ENCODE assay signal across 12 mouse cellular contexts in the genomic region with DNA sequence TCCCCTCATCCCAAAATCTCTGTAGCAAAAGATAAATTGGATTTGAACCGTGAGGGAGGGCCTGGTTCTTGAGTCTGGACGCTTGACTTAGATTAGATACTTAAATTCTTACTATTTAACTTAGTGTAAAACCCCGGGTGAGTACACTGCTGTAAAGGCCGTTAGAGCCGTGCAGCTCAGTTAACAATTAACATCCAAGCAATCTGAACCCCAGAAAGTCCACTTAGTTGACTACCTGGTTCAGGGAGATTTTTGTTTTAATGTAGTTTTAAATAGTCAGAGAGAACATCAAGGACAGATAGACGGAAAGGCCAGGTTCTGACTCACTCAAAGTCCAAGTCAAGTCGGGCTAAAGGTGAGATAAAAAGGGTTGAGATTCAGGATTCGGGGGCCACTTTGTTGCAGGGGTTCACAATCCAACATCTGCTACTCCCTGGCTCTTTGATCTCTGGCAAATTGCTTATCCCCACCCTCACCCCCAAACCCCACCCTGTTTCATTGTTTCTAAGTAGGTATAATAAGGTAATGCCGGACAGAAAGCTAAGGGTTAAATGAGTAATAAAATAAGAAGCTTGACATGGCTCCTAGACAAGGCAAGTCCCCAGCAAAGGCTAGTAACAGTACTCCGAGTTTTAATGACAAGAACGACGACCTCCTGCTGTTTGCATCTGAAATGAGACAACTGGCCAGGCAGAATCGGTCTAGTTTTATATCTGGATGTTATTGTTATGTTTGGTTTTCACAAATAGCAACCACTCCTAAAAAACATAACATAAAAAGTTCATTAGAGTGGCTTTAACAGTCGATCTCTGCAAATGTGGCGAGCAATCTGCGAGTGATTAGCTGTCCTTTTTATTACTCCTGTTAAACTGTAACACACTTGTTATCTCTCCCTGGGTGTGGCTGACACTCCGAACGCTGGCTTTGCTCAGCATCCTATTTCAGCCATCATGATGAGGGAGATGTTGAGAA. TPM values are rescaled to one million over a fixed set of nuclear protein-coding genes. Genes with fewer than 3 reads are reported as not detected.
DNase-seq lines count a peak whose midpoint lies in the region; ATAC-seq lines count a peak whose summit lies in the region.
"Had no signal": no experiment of that assay in that cellular context is flagged by ENCODE, and none has a peak within 500 bp of the region (broad histone marks: within the 10 kb centered on the region; RNA-seq: fewer than 3 reads in every experiment).

No protein-coding gene starts in this region.

- H3K36me3 ChIP-seq in lung, embryonic 15.5 days = no peaks in the 10 kb centered on the region
- no peaks in the 10 kb centered on the region for H3K36me3 ChIP-seq in heart, embryonic 14.5 days (ENCODE audit: control insufficient read depth, insufficient read depth, low read length)
- no peaks in the 10 kb centered on the region for H3K36me3 ChIP-seq in liver, embryonic 15.5 days (replicated peaks)
- no peaks in the 10 kb centered on the region for H3K36me3 ChIP-seq in hindbrain, embryonic 14.5 days (replicated peaks; ENCODE audit: control insufficient read depth, insufficient read depth)
- H3K36me3 ChIP-seq in midbrain, embryonic 13.5 days = no peaks in the 10 kb centered on the region

- 0 out of 2 replicates have a peak overlapping the region, but pooled peaks have one; percentile 0 for H3K27ac ChIP-seq in lung, embryonic 15.5 days
- H3K27ac ChIP-seq in heart, embryonic 14.5 days (replicated peaks in 1 of 2; ENCODE audit: control insufficient read depth in 1 of 2, insufficient read depth in 1 of 2, low read depth in 2 of 2, low read length in 2 of 2) = peak overlapping the region; percentile 47 to 65
- H3K27ac ChIP-seq in liver, embryonic 15.5 days (replicated peaks) = peak overlapping the region; percentile 51; the same call in 1 of the 2 replicates
- H3K27ac ChIP-seq in hindbrain, embryonic 14.5 days = no peak overlapping the region
- no peak overlapping the region for H3K27ac ChIP-seq in midbrain, embryonic 13.5 days

- no peak overlapping the region for H3K4me3 ChIP-seq in lung, embryonic 15.5 days
- H3K4me3 ChIP-seq in heart, embryonic 14.5 days (ENCODE audit: control insufficient read depth in 1 of 2, insufficient read depth in 1 of 2, low read depth in 1 of 2, low read length in 2 of 2) = no peak overlapping the region
- no peak overlapping the region for H3K4me3 ChIP-seq in liver, embryonic 15.5 days (replicated peaks)
- no peak overlapping the region for H3K4me3 ChIP-seq in hindbrain, embryonic 14.5 days (replicated peaks; ENCODE audit: low read length)
- H3K4me3 ChIP-seq in midbrain, embryonic 13.5 days (replicated peaks) = no peak overlapping the region

- no peaks in the 10 kb centered on the region for H3K9me3 ChIP-seq in lung, embryonic 15.5 days
- no peaks in the 10 kb centered on the region for H3K9me3 ChIP-seq in heart, embryonic 14.5 days (ENCODE audit: control insufficient read depth, low read length)
- H3K9me3 ChIP-seq in liver, embryonic 15.5 days (replicated peaks) = no peaks in the 10 kb centered on the region
- H3K9me3 ChIP-seq in hindbrain, embryonic 14.5 days (ENCODE audit: control insufficient read depth, low read length) = no peaks in the 10 kb centered on the region
- H3K9me3 ChIP-seq in midbrain, embryonic 13.5 days = no peaks in the 10 kb centered on the region

- H3K4me1 ChIP-seq in lung, embryonic 15.5 days = peaks cover 32% of the 10 kb centered on the region
- peaks cover 23 to 41% of the 10 kb centered on the region in 2 experiments for H3K4me1 ChIP-seq in heart, embryonic 14.5 days (ENCODE audit: control insufficient read depth in 2 of 2, insufficient read depth in 2 of 2, low read length in 2 of 2)
- H3K4me1 ChIP-seq in liver, embryonic 15.5 days (replicated peaks) = peaks cover 44% of the 10 kb centered on the region
- H3K4me1 ChIP-seq in hindbrain, embryonic 14.5 days (replicated peaks; ENCODE audit: control insufficient read depth, insufficient read depth, low read length) = no peaks in the 10 kb centered on the region
- H3K4me1 ChIP-seq in midbrain, embryonic 13.5 days (replicated peaks) = no peaks in the 10 kb centered on the region

- H3K27me3 ChIP-seq in lung, embryonic 15.5 days = no peaks in the 10 kb centered on the region
- H3K27me3 ChIP-seq in heart, embryonic 14.5 days (ENCODE audit: control insufficient read depth, insufficient read depth, low read length) = no peaks in the 10 kb centered on the region
- 0 out of 2 replicates have a peak, but pooled peaks cover 12% of the 10 kb centered on the region for H3K27me3 ChIP-seq in liver, embryonic 15.5 days
- H3K27me3 ChIP-seq in hindbrain, embryonic 14.5 days (ENCODE audit: control insufficient read depth, insufficient read depth, low read length) = no peaks in the 10 kb centered on the region
- H3K27me3 ChIP-seq in midbrain, embryonic 13.5 days = peaks cover 13% of the 10 kb centered on the region

- H3K9ac ChIP-seq in lung, embryonic 15.5 days = no peak overlapping the region
- H3K9ac ChIP-seq in heart, embryonic 14.5 days (ENCODE audit: low read length) = 0 out of 2 replicates have a peak overlapping the region, but pooled peaks have one; percentile 17
- no peak overlapping the region for H3K9ac ChIP-seq in liver, embryonic 15.5 days
- no peak overlapping the region for H3K9ac ChIP-seq in hindbrain, embryonic 14.5 days
- no peak overlapping the region for H3K9ac ChIP-seq in midbrain, embryonic 13.5 days (replicated peaks)

- 30% methylated on average over 18 of the region's 18 CpGs for WGBS in lung, embryonic 15.5 days
- WGBS in heart, embryonic 14.5 days = 25% methylated on average over 18 of the region's 18 CpGs
- WGBS in liver, embryonic 15.5 days (ENCODE audit: insufficient replicate concordance) = 36% methylated on average over 18 of the region's 18 CpGs
- WGBS in hindbrain, embryonic 14.5 days = 57% methylated on average over 18 of the region's 18 CpGs
- WGBS in midbrain, embryonic 13.5 days = 66% methylated on average over 18 of the region's 18 CpGs

- no peak overlapping the region; the same call in 1 of the 2 replicates for H3K4me2 ChIP-seq in lung, embryonic 15.5 days
- H3K4me2 ChIP-seq in heart, embryonic 14.5 days (ENCODE audit: low read length) = peak overlapping the region; percentile 42; the same call in 1 of the 2 replicates
- H3K4me2 ChIP-seq in liver, embryonic 15.5 days = peak overlapping the region; percentile 27; the same call in 1 of the 2 replicates
- H3K4me2 ChIP-seq in hindbrain, embryonic 14.5 days (replicated peaks) = no peak overlapping the region
- no peak overlapping the region for H3K4me2 ChIP-seq in midbrain, embryonic 13.5 days (replicated peaks)

- no peak for DNase-seq in lung, postnatal 4 days
- DNase-seq in kidney, adult 9 months = peak; percentile 90
- no peak for DNase-seq in hindbrain, embryonic 14.5 days (ENCODE audit: low spot score)
- no peak for DNase-seq in cerebellum, adult 11-12 months
- DNase-seq: cerebellum, adult 9-11 months; gastrocnemius, postnatal 25 days; layer of hippocampus, adult 9-11 months; thymus, postnatal 4 days had no signal

- ATAC-seq in lung, embryonic 15.5 days (ENCODE audit: borderline replicate concordance, extremely low read depth, low FRiP score, low TSS enrichment) = no peak
- no peak for ATAC-seq in heart, embryonic 14.5 days (ENCODE audit: insufficient number of reproducible peaks, insufficient read depth, low FRiP score, low read depth)
- ATAC-seq in liver, embryonic 15.5 days (ENCODE audit: insufficient read depth) = no peak
- no peak for ATAC-seq in hindbrain, embryonic 14.5 days (ENCODE audit: low FRiP score)
- no peak for ATAC-seq in midbrain, embryonic 13.5 days

RNA-seq across cellular contexts. Expression of a gene that starts 12.6 kb away (rescaled TPM):
- polyA plus RNA-seq in lung, embryonic 15.5 days (2015; fragmentation: Nextera tagmentation; extraction: Ambion mirVana) = 106 and 109 TPM in 2 replicates
- 129 and 134 TPM in 2 replicates for polyA plus RNA-seq in heart, embryonic 14.5 days (2014; fragmentation: Nextera tagmentation; extraction: Ambion mirVana)
- polyA plus RNA-seq in liver, embryonic 15.5 days (2015; fragmentation: Nextera tagmentation; extraction: Ambion mirVana) = 26.2 and 28.3 TPM in 2 replicates
- polyA plus RNA-seq in hindbrain, embryonic 14.5 days (2014; fragmentation: Nextera tagmentation; extraction: Ambion mirVana) = 43.4 and 48.9 TPM in 2 replicates
- polyA plus RNA-seq in midbrain, embryonic 13.5 days (2015; fragmentation: Nextera tagmentation; extraction: Ambion mirVana) = 25.1 and 27.1 TPM in 2 replicates

Comparison
In these comparisons a context has a peak if more than half of its experiments do, and no peak if none do; other contexts are left out.
1. H3K27ac ChIP-seq: peak in lung, embryonic 15.5 days (single experiment), heart, embryonic 14.5 days (2 of 2) and liver, embryonic 15.5 days (single experiment); none in hindbrain, embryonic 14.5 days (single experiment) and midbrain, embryonic 13.5 days (single experiment).
2. H3K4me2 ChIP-seq: peak in heart, embryonic 14.5 days (single experiment) and liver, embryonic 15.5 days (single experiment); none in lung, embryonic 15.5 days (single experiment), hindbrain, embryonic 14.5 days (single experiment) and midbrain, embryonic 13.5 days (single experiment).